Mouse (Mus musculus): ENCODE results near the gene Arhgap6.
"Not testable (repeated sequence)": the region's sequence is repeated elsewhere in the genome, so short reads cannot be mapped to it uniquely, and the experiment has no call there.

The Arhgap6 gene

GRCm38 (mm10) chrX:169319945-169320667 lies 525.2 kb downstream of the Arhgap6 start, which contains the start of gene Hccs:
Gene Hccs, minus strand, starts transcription at chrX:169320372.
- peak; percentile 90 for DNase-seq

GRCm38 (mm10) chrX:169320668-169321005 lies 525.7 kb downstream of the Arhgap6 start:
- DNase-seq: not testable (repeated sequence)

- no peak for DNase-seq
Observed at GRCm38 (mm10) chrX:169325929-169326595, 531.2 kb downstream of the Arhgap6 start.

GRCm38 (mm10) chrX:169332264-169332663 lies 537.4 kb downstream of the Arhgap6 start:
- peak; percentile 14 for DNase-seq

GRCm38 (mm10) chrX:169337559-169337958 lies 542.7 kb downstream of the Arhgap6 start:
- no peak for DNase-seq

GRCm38 (mm10) chrX:169338213-169338612 lies 543.3 kb downstream of the Arhgap6 start:
- no peak for DNase-seq
